Mouse (Mus musculus) adrenal gland, postnatal 25 days (tissue): ENCODE data around the gene Eed. TPM values are rescaled to one million over a fixed set of nuclear protein-coding genes. Genes with fewer than 3 reads are reported as not detected.
"Not testable (repeated sequence)": the region's sequence is repeated elsewhere in the genome, so short reads cannot be mapped to it uniquely, and the experiment has no call there.

Experiments used
- DNase-seq: peaks from one replicate; pipeline ENCODE4 v3.0.0; 2021; ENCODE audit warnings: mixed read lengths
- long read RNA-seq: library from polyadenylated mRNA; stranded (forward); transcript quantifications from one replicate; pipeline ENCODE4 v2.0.0, GENCODE M21; 2021
- total RNA-seq: library from RNA; stranded (reverse); gene quantifications from 2 replicates; pipeline ENCODE4 v1.2.3, GENCODE M21; 2021

The Eed gene
- 61.3 and 63.6 TPM in 2 replicates for total RNA-seq
- long read RNA-seq, transcript Eed-201 (12 exons, 2,067 nt), result major isoform, 44 of 61 reads
- long read RNA-seq, partial matches to known transcripts, result 1 of 61 reads
- long read RNA-seq, other reads (novel, unspliced or antisense), result 16 of 61 reads

DNA sequence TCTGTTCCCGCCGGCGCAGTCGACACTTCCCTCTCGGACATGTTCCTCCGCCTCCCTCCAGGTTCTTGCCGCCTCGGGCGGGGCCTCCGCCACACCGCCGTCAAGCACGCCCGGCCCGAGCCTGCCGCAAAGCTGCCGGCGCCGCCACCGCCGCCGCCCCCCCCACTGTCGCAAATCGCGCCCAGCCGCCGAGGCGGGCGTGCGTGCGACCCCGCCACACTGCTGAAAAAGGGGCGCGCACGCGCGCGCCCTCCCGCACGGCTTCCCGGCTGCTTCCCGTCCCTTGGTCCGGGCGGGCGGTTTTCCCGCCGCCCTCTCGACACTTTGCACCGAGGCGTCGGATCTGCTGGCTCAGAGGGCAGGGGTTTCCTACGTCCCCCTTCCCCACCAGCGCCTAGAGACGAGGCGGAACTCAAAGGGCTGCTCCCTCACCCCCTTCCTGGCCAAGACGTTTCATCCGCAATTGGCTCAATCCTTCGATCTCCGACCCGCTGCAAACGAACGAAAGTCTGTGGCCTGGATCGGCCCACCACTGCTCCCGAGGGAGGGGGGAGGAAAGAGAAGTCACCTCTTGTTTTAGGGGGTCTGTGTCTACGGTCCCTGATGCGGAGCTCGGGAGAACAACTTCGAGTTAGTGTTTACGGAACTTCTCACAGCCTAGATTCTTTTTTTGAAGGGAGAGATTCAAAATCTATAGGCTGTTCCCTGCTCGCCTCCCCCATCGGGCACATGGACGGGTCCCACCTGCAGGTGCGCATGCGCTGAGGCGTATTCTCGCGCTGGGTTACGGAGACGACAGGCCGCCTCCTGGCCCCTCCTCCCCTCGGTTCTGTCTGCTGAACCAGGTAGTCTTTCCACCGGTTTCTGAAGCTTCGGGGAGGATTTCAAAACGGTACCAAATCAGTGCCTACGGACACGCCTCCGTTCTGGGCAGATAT, at the start of gene Eed:
Eed (minus strand) TSS at position 499 of the 938 bp plus-strand sequence.
- peak; percentile 96 for DNase-seq

DNA sequence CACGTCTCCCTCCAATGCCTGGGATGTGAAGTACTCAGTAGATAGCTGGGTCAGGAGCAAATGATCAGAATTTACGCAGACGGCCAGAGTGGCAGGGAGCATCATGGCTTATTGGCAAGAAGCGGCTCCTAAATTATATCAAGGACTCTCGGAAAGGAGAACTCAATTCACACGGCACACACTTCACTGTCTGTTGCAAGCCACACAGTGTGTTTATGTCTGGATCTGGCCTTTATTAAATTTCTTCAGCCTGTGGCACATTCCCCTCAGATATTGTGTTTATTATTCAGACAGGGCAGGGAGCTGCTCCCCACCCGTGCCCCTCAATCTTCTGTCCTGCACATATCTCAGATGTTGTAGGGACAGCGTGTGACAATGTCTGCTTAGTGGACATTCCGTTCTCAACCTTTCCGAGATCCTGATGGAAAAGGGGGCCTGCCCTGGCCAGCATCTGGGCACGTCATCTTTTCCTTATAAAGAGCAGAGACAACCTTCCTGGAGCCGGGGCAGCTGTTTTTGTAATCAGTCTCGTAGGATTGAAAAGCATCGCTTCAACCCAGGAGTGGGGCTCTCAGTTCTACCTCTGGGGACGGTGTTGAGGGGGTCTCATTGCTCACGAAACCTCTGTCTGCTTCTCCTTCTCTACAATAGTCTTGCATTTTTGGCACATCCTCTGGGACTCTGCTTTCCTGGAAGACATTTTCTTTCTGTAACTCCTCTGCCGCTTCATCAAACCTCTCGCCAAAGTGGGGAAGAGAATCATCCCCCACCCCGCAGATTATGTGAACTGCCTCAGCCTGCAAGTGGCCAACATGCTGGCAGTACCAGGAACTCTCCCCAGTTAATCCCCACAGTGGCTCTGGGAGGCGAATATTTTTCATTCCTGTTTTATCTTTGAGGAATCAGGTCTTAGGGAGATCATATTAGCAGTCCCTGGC, 49.0 kb upstream of the Eed start:
- DNase-seq, result no peak

DNA sequence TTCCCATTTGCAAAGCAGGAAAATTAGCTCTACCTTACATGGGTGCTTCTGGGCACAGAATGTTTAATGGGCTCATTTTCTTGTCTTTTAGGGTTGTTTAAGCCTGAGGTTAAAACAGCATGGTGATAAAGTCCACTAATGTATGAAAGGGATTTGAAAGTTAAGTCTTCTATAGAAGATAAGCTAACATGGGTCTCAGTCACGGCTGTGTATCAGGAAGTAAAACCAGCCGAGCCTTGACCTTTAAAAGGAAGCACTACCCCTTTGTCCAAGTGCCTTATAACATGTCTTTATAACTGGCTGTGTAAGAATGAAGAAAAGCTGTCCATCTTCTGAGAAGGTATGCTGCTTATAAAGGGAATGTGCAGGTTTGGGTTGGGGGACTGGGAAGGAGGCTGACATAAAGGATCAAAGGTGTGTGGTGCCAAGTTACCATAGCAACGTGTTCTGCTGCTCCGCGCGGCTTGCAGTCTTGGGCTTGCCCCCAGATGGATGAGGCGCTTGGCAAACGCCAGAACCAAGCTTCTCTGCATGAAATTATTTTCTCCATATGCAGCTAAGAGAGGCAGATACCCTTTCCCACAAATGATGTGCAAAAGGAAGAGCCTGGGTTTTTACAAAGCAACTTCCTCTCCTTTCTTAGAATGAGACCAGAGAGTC, 48.2 kb upstream of the Eed start:
- DNase-seq, result peak; percentile 41

DNA sequence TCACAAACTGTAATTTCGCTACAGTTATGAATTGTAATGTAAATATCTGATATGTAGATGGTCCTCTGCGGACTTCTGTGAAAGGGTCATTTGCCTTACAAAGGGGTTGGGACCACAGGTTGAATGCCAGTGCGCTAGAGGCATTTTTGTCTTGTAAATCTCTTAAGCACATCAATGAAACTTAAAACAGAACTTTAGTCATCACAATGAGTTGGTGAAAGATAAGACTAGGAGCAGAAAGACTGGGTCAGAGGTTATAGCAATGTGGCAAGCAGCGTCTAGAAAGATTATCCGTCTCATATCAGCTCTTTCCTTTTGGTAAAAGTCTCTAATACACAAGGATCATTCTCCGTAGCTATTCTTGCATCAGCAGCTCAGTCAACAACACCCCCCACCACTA, 44.2 kb upstream of the Eed start:
- DNase-seq, result no peak

DNA sequence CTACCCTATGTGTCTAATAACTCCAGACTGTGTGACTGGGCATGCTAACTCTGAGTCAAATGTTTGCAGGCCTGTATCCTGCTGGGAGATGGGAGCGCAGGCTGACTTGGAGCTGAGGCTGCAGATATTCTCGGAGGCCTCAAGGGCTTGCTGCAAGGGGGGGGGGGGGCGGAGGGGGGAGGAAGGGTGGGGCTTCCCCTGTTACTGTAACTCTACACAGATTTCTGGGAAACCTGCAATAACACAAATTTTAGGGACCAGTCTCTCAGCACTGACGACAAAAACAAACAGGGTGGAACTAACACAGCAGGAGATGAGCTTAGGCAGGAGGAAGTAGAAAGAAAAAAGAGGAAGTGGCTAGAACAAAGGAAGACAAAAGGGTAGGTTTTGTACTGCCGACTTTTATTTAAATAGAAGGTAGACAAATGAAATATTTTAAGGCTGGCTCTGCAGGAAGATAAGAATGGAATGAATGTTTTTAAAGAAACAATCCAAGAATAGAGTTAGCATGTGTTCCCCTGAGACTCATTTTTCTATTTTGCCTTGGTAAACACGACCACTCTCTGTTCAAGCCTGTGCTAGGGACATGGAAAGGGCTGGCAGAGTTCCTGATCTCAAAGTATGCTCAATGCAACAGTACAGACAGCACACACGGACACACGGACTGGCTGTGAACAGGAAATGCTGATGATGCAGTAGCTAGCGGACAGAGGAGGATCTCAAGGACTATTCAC, 42.4 kb upstream of the Eed start:
- DNase-seq, result peak; percentile 6

DNA sequence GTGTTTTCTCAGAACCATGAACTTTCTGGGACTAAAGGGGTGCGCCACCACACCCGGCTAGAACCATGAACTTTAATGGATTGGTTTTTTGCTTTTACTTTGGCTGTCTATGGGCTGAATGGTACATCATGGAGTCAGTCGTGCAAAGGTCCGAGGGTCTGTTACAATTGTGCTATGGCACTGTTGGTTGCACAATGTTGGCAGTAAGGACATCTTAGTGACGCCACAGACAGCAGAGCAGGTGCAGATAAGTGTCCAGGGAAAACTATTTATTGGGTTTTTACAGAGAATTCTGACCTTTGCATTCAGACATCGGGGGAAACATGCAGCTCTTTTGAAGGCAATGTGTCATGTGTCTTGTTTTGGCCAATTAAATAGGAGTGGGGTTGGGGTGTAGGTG, 39.5 kb upstream of the Eed start:
- no peak for DNase-seq

DNA sequence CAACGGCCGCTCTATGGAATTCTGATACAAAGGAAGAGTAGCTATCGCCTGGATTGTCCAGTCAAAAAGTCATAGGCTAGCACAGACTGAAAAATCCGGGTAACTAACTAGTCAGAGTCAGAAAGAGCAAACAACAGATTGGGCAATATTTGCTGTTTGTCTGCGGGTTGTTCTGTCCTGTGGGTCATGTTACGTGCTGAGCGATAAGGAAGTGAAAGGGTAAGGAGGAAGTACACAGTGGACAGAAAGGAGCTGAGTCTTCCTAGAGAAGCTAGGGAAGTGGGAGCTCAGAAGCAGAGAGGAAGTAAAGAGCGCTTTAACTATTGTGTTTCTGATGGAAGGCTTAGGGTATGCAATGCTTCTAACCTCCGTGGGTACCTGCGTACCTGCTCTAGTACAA, 38.8 kb upstream of the Eed start:
- DNase-seq, result no peak

DNA sequence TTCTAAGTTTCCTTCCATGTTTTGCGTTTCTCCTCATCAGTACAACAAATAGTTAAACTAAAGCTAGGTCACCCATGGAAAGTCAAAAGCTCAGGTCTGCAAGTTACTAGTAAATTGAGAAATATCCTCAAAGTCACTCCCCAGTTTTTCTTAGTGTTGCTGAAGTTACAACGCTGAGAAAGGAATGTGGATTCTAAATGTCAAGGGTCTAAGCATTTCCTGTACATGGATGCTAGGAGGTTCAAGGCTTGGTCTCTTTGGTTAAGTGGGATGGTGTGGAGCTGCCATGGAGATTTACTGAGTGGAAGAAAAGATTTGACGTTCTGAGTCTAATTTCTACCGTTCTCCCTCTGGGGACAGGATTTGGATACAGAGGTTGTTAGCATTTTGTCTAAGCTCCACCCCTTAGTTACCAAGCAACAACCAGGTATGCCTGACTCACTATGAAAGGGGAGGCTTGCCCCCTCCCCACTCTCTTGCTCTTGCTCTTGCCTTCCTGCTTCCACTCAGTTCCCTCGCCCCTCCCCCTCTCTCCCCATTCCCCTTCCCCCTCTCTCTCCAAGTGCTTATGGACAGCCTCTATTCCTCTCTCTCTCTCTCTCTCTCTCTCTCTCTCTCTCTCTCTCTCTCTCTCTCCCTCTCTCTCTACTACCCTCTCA, 36.3 kb upstream of the Eed start:
- no peak for DNase-seq

DNA sequence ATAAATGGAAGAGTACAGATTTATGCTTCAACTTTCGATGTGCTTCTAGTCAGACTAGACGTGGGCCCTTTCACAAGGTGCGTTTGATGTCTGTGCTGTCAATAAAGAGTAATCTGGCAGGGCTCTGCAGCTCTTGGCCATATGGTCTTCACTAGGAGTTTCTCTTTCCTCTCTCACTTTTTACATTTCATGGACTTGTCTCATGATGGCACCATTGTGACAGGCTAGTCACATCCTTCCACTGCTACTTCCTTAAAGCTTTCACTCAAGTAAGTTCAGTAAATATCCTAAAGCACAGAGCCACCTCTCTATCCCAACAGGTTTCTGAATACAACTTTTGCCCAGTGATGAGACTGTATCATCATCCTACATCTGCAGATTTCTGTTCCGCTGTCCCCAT, 35.7 kb upstream of the Eed start:
- no peak for DNase-seq

DNA sequence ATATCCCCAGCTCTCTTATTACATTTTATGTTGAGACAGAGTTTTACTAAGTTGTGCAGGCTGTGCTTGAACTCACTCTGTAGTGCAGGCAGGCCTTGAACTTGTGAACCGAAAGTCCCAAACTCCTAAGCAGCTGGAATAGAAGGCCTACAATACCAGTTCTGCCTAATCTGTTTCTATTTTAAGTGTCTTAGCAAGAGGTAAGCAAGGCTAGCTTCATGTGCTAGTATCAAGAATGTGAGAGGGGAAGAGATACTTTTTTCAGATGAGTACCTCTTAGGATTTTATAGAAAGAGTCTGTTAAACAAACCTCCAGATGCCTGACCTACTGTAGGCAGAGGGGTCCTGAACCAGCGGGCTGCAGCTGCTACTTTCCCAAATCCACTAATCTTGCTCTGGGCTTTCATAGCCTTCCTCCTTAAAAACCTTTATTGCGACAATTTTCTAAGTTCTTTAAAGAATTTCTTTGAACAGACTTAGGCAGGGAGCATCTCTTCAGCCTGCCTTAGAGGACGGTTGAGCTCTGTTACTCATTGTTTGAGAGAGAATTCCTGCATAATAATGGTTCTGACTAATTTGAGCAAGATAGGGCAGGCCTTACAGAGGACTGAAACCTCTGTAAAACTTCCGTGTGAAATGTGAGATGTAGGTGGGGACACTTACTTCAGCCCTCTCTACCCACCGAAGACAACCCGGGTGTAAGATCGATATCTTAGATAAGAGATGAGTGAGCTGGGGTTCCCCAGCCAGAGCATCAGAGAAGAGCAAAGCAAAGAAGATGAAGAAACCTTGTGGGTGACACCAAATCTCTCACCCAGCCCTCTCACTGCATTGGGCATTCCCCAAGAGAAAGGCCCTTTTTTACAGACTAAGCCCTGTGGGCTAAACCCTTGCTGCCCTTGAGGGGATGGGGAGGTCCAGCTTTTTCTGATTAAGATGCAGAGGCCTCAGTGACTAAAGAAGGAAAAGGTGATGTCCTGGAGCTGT, 26.2 kb upstream of the Eed start:
- no peak for DNase-seq

DNA sequence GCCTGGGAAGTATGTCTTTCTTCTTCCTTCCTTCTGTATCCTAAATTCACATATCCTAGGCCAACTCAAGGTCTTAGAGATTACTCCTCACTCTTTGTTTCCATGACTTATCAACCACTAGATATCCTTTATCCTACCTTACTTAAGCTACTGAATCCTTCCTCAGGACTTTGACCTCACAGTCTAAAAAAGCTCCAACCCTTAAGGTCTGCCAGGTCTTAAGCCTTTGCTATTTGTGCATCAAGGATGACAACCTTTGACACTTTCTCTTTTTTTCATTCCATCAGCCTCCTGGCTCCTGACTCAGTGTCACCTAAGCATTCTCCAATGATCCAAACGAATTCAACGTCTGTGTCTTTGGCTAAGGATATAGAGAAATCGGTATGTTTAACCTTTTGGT, 24.0 kb upstream of the Eed start:
- no peak for DNase-seq

DNA sequence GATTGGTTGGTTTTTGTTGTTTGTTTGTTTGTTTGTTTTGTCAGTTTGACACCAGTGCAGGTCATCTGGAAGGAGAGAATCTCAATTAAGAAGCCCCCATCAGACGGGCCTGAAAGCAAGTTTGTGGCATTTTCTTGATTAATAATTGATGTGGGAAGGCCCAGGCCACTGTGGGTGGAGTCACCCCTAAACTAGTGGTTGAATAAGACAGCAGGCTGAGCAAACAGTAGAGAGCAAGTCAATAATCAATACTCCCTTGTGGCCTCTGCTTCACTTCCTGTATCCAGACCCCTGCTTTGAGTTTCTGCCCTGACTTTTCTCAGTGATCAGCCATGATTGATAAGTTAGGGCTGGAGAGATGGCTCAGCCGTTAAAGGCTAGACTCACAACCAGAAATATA, 21.6 kb upstream of the Eed start:
- DNase-seq, result no peak

DNA sequence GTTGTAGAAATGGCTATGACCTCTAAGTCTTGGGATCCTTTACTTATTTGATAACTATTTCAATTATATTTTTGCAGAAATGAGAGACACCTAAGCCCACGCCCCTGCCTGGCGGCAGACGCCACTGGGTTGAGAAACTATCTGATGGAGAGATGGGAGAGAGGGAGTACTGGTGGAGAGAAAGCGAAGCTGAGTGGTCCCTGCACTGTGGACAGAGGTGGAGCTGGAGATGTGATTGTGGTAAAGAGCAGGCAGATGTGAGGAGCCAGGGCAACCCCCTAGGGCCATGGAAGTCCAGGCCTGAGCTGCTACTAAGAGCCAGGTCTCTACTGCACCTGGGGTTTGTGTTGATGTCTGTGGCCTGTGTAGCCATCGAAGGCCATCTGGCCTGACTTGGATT, 18.7 kb upstream of the Eed start:
- DNase-seq, result no peak

DNA sequence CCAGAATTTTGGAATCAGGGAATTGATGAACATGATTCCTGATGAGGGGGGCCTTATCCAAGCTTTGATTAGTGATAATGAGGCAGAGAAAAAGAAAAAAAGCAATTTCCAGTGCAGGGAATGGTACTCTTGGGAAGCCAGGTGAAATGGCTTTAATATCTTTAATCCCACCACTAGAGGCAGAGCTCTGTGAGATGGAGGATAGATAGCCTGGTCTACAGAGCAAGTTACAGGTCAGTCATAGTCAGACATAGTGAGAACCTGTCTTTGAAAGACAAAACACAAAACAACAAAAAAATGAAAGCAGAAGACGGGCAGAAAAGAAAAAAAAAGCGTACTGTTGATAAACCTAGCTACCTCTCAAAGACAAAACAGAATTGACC, 17.8 kb upstream of the Eed start:
- no peak for DNase-seq

DNA sequence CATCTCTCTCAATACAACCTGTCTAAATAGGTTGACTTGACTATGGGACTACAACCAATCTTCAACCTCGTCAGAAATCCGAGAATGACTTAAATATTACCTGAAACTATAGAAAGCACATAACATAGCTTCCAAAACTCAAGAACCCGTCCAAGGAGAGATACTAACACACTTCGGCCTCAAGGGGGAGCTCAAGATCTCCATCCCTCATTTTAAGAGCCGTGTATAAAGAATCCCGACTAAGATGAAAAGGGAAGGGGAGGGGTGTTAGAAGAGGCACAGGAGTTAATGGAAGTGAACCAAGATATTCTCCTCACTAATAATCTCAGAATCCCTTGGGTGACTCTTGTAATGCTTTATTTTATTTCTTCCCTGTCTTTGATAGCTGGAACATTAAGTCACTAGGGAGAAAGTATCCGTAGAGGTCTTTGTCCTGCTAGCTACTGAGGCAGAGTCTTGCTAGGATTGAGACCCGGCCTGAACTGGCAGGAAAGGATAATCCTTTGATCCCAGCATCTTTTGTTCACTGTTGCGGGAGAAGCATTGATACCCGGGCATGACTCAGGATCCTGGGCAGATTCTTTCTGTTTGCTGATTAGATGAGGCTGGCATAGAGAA, 17.3 kb upstream of the Eed start:
- no peak for DNase-seq

DNA sequence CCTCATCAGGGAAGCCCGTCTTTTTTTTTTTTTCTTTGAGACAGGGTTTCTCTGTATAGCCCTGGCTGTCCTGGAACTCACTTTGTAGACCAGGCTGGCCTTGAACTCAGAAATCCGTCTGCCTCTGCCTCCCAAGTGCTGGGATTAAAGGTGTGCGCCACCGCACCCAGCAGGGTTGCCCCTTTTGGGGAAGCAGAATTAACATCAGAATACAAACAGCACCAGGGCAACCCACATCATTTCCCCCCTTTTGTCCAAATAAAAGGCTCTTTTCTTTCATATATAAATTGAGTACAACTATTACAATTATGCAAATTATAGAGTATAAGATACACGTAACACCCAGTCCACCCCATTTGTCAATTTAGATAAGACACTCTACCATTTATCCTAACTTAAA, 16.7 kb upstream of the Eed start:
- not testable (repeated sequence) for DNase-seq

DNA sequence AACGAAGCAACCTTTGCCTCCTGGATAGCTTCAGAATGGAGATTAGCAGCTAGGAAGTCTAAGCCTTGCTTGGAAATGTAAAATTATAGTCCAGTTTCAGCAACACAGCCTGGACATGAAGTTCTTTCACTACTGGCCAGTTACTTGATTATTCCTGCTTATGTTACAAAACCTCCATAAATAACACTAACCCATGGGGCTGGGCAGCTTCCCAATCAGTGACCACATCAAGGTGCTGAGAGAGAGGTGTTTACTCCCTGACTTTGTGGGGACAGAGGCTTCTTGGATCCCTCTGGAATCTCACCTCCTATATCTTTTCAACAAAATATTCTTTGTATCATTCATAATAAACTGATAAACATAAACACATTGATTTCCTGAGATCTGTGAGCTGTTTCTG, 12.3 kb upstream of the Eed start:
- no peak for DNase-seq

DNA sequence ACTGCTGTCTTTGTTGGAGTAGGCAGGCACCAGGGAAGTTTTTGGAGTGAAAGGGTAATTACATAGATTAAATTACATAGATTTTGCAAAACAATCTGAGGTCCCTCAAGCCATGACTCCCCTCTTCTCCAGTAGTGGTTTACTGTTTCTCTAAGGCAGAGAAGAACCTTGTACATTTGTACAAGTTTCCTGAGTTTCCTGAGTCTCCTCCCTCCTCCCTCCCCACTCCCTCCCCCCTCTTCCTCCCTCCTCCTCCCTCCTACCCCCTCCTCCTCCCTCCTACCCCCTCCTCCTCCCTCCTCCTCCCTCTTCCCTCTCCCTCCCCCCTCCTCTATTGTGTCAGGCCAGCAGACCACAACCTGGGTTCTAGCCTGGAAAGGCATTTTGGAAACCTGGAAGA, 3.6 kb upstream of the Eed start:
- DNase-seq, result no peak

DNA sequence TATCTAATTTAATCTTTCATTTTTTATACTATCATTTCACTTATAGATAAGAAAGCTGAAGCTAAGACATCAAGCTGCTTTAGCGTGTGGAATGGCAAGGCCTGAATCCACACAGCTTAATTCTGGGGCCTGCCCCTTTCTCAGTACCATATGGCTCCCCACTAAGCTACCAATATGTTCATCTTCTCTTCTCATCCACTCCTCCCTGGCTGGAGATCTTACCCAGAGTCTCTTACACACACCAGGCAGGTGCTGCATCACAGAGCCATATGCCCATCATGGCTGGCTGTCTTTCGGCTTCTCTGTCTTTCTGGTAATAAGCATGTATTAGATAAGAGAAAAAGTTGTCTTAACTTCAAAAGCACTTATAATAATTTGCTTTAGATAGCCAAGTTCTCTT, 2.7 kb upstream of the Eed start:
- no peak for DNase-seq
